Mouse (Mus musculus): ENCODE data around the gene Slc25a5. TPM values are rescaled to one million over a fixed set of nuclear protein-coding genes. Genes with fewer than 3 reads are reported as not detected.

The Slc25a5 gene
- total RNA-seq, 4 experiments from 2014 or later = 317 to 419 (median 366) TPM

- DNase-seq = no peak
Measured at GRCm38 (mm10) chrX:36803189-36803588, 7.7 kb downstream of the Slc25a5 start.

DNA sequence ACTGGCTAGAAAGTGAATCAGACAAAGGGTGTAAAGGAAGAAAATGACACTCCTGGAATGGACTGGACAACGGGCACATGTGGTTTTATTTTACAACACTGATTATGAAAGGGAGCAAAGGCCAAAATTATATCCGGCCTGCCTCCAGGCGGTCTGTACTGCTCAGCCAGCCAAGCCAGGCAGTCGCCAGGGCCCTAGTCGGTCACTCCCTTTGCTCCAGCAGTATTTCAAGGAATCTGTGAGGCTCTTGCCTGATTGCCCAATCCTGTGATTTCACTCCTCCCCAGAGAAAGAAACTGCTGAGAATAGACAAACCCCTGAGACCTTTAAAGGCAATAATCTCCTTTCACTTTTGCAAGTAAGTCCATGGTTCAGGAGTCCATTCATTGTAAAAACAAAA lies 8.7 kb downstream of the Slc25a5 start:
- DNase-seq = peak; percentile 45

DNA sequence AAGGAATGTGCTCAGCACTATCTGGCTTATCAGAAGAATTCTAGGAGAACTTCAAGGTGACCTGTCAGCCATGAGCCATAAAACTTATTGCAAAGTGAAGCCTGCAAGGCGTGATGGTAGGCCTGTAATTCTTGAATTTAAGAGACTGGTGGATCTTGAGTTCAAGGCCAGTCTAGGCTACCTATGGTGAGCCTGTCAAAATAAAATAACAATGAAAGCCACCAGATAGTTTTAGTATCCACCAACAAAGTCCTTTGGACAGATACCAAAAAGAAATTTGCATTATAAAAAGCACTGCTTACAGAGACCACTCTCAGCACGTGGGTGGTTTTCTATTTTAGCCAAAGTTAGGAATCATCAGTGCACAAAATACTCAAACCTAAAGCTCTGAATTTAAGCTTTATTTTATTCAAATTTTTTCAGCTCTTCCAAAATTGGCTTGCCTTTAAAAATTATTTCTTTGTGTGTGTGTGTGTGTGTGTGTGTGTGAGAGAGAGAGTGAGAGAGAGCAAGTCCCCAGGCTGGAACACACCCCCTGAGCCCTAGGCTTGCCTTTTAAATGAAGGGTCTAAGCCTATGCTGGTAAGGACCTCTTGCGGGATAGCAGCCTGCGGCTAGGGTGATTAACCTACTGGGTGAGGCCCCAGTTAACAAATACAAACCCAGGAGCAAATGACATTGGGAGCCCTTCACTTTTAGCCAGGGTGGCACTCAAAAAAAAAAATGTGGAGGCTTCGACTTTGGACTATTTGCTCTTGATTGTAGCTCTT lies 10.2 kb downstream of the Slc25a5 start:
- no peak for DNase-seq

- peak; percentile 89 for DNase-seq
Measured at GRCm38 (mm10) chrX:36807360-36808317, 12.2 kb downstream of the Slc25a5 start.

DNA sequence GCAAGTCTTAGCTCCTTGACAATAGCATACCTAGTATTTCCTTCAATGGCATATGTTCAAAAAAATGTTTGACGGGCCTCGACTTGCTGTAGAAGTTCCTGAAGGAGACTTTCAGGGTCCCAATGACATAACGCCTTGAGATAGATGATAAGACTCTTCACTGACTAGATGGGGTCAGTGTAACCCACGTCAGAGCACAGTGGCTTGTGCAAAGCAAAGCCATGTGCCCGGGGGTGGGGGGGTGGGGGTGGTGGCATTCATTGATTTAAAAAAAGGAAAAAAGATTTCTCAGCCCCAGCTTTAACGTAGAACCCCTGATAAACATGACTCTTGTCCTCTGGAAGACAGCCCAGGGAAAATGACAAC lies 12.8 kb downstream of the Slc25a5 start:
- no peak for DNase-seq

- no peak for DNase-seq
Measured at GRCm38 (mm10) chrX:36811377-36811776, 15.9 kb downstream of the Slc25a5 start.

DNA sequence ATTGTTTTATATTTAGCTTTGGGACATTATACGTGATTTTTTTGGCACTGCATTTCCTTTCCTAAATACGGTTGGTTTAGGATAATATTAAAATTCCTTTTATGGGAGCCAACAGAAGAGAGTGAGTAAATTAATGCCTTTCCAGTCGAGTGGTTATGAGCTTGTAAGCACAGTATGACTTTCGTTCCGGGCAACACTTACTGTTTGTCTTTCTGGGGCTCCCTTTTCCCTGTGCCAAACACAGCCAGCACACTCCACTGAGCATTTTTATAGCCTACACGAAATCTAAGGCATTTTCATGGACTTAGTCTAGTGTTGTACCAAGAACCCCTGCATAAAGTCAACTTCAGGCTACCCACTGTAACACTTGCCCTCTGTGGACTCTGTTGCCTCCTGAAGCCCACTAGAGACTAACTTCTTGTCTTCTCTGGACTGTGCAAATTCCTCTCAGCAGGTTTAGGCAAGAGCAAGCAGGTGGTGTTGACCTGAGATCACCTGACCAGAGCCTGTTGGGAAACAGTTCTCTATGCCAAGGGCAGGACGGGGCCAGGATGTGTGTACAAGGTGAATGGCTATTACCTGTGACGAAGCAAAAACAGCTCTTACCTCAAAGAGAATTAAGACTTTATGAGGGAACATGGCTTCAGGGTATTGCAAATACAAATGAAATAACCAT lies 18.8 kb downstream of the Slc25a5 start:
- DNase-seq = no peak

GRCm38 (mm10) chrX:36815022-36815421 lies 19.6 kb downstream of the Slc25a5 start:
- no peak for DNase-seq

GRCm38 (mm10) chrX:36815439-36815838 lies 20.0 kb downstream of the Slc25a5 start:
- DNase-seq = no peak

DNA sequence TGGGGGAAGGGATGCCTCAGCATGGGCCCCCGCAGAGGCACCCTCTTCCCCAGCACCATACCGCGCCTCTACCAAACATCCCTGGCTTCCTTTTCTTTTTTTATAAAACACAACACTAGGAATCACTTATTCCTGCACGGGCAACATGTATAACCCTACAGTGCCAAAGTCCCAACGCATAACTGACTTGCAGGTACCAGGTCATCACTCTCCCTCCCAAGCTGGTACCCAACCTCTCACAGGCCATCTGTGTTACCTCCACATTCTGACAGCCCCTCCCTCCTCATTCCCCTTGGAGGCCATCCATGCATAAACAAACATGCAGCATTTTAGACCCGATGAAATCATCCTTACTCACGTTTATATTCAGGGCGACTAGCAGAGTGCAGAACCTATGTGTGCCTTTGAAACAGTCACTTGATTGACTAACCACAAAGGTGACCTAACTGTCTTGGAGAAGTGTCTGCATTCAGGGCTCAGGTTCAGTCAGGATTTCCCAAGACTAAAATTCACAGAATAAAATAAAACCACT lies 21.0 kb downstream of the Slc25a5 start:
- DNase-seq = no peak

- no peak for DNase-seq
Measured at GRCm38 (mm10) chrX:36816953-36817441, 21.5 kb downstream of the Slc25a5 start.

DNA sequence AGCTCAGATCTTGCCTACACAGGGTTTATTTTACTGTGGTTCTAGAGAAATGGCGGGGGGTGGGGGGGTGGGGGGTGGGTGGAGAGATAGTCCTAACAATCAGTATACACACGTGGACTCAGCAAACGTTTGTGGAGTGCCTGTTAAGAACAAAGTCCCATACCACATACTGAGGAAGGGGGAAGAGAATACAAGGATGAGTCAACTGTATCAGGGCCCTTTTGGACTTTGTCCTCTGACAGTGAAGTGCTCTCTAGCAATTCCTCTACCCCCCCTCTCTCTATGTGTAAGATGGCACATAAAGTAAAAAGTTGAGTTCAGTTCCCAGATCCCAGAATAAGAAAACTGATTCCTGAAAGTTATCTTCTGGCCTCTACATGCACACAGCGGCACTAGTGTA lies 24.1 kb downstream of the Slc25a5 start:
- no peak for DNase-seq

DNA sequence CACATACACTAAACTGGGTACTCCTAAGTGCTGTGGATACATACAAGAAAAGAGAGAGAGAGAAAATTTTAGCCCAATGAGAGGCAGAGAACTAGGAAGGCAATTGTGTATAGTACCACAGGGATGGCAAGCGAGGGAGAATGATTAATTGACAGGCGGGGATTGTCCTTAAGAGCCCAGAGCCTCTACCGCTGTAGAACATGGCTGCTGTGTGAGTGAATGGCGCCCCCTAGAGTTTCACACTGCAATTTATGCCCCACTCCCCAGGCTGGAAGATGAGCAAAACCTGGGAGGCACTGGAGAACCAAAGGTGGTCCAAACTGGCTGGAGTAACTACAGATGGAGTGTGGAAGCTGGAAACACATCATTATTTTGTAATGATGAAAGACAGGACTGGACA lies 24.8 kb downstream of the Slc25a5 start:
- no peak for DNase-seq

DNA sequence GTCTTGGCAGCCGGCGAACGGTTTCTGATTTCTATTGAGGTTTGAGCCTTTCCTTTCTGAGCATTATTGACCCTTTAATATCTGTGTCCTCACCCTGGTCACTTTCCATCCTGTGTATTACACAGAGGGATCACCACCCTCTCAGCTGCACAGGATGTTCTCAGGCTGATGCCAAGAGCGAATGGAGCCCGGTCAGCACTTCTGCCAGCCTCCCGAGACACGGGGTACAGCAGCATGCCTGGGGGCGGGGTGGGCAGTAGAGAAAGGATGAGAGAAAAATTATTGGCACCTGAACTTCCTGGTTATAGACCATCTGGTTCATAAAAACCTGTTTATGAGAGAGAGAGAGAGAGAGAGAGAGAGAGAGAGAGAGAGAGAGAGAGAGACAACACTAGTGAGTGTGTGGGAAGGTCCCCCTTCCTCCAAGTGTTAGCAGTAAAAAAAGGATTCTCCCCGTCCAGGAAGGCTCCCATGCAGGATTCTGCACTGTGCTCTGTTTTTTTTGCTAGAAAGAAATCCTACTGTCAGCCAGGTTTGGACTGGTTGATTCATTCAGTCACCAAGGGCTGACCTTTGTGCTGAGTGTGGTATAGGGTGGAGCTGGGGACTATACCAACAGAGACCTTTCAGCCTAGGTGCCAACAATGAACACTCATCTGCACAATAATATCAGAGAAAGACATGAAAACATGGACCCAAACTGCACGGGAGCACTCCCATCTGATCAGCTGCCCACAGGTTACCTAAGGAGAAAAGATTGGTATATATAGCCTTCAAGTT lies 28.7 kb downstream of the Slc25a5 start:
- no peak for DNase-seq

DNA sequence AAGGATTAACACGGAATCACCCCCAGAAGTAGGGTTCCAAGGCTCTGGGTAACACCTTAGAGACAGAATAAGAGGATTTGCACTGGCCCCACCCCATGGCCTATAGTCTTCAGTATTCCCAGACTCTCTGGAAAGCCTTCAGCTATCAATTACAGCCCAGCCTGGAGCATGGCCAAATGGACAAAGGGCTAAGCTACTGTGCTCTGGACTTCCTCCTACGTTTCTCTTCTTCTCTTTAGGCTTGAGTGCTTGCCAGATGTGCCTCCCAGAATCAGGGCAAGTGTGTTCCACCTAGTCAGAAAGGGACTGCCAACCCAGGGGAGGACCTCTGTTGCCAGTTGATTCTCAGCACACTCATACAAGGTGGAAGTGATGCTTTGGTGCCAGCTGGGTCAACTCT lies 29.6 kb downstream of the Slc25a5 start:
- DNase-seq = no peak

GRCm38 (mm10) chrX:36826873-36827272 lies 31.4 kb downstream of the Slc25a5 start:
- no peak for DNase-seq

GRCm38 (mm10) chrX:36830271-36830670 lies 34.8 kb downstream of the Slc25a5 start:
- peak; percentile 66 for DNase-seq

DNA sequence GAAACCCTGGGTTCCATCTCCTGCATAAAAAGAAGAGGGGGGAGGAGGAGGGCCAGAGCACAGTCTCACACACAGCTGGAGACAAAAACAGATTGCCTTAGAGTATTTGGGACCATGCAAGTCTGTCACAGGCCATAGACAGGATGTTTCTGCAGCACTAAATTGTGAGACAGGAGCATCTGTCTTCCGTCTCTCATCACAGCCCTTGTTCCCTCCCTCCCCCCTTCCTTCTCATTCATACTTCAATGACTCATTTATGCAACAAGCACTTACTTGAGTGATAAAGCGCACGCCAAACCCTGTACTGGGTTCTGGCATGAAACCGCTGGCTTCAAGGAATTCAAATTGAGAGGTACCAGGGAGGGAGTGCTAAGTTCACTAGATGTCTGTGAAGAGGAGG lies 36.2 kb downstream of the Slc25a5 start:
- DNase-seq = no peak

- peak; percentile 32 for DNase-seq
Measured at GRCm38 (mm10) chrX:36833397-36834084, 38.1 kb downstream of the Slc25a5 start.

- DNase-seq = no peak
Measured at GRCm38 (mm10) chrX:36837069-36837676, 41.7 kb downstream of the Slc25a5 start.

- DNase-seq = no peak
Measured at GRCm38 (mm10) chrX:36839391-36839790, 43.9 kb downstream of the Slc25a5 start.

Data from adrenal gland, adult 8-10 months (tissue).